Mouse (Mus musculus): ENCODE measurements around the gene Dpp6. TPM values are rescaled to one million over a fixed set of nuclear protein-coding genes. Genes with fewer than 3 reads are reported as not detected.

The Dpp6 gene
- polyA plus RNA-seq, 1 experiment from 2014 or later, result 7.1 TPM

DNA sequence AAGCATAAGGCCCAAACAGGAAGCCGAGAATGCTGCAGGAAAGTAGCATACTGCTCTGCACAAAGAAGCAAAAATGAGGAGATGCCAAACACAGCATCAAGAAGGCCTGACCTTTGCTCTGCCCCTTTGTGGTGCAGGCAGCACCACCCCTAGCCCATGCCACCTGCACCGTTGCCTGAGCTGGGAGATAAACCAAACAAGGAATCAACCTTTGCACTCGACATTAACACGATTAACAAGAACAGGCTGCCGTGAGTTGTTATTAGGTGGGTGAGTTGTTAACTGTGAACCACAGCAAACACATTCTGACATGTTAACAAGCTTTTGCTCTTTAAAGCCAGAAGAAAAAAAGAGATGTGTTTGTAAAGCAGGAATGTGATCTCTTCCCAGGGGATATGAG is 239.4 kb downstream of the Dpp6 start:
- Histone ChIP-seq H3K4me2 (ENCODE audit: low read depth, low read length, severe bottlenecking) (no peak overlapping the region), H3K27me3 (ENCODE audit: control insufficient read depth, insufficient read depth, low read length) (no peaks in the 10 kb centered on the region), H3K27ac (ENCODE audit: low read depth, low read length) (no peak overlapping the region), H3K4me3 (ENCODE audit: low read depth, low read length) (no peak overlapping the region), H3K9me3 (ENCODE audit: control insufficient read depth, low read length) (no peaks in the 10 kb centered on the region), H3K9ac (ENCODE audit: low read length) (no peak overlapping the region), H3K4me1 (replicated peaks; ENCODE audit: control insufficient read depth, insufficient read depth, low read length) (no peaks in the 10 kb centered on the region), H3K36me3 (ENCODE audit: control insufficient read depth, insufficient read depth, low read length) (no peaks in the 10 kb centered on the region)
- DNase-seq (ENCODE audit: low spot score) (no peak), ATAC-seq (replicated peaks; ENCODE audit: low FRiP score) (no peak)
- 59% methylated on average over 5 of the region's 5 CpGs for WGBS

DNA sequence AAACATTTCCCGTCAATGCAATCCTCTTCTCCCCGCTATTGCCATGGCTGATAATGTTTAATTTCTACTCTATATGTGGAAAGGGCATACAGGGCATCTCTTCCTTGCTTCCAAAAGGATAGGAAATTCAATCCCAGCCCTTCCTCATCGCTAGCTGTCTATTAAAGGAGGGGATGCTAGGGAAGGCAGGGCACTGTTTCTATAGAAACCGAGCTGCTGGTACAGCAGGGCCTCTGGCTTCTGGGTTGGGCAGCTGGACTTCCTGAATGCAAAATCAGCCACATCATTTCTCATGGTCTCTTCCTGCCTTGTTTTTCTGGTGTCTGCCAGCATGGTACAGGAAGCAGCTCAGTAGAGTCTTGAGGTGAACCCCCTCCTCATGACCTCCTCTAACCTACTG is 243.1 kb downstream of the Dpp6 start:
- ATAC-seq (replicated peaks; ENCODE audit: low FRiP score) (no peak), DNase-seq (ENCODE audit: low spot score) (no peak)
- Histone ChIP-seq H3K4me1 (replicated peaks; ENCODE audit: control insufficient read depth, insufficient read depth, low read length) (no peaks in the 10 kb centered on the region), H3K9me3 (ENCODE audit: control insufficient read depth, low read length) (no peaks in the 10 kb centered on the region), H3K4me3 (ENCODE audit: low read depth, low read length) (no peak overlapping the region), H3K4me2 (ENCODE audit: low read depth, low read length, severe bottlenecking) (no peak overlapping the region), H3K9ac (ENCODE audit: low read length) (no peak overlapping the region), H3K27me3 (ENCODE audit: control insufficient read depth, insufficient read depth, low read length) (no peaks in the 10 kb centered on the region), H3K27ac (ENCODE audit: low read depth, low read length) (no peak overlapping the region), H3K36me3 (ENCODE audit: control insufficient read depth, insufficient read depth, low read length) (no peaks in the 10 kb centered on the region)
- WGBS, result 80% methylated on average over 4 of the region's 4 CpGs

- H3K9ac ChIP-seq (ENCODE audit: low read length), result no peak overlapping the region
- no peak for DNase-seq (ENCODE audit: low spot score)
- H3K27ac ChIP-seq (ENCODE audit: low read depth, low read length), result no peak overlapping the region
- H3K4me3 ChIP-seq (ENCODE audit: low read depth, low read length), result no peak overlapping the region
- ATAC-seq (replicated peaks; ENCODE audit: low FRiP score), result no peak
- H3K4me2 ChIP-seq (ENCODE audit: low read depth, low read length, severe bottlenecking), result no peak overlapping the region
- no peaks in the 10 kb centered on the region for H3K9me3 ChIP-seq (ENCODE audit: control insufficient read depth, low read length)
- 90% methylated on average over 1 of the region's 1 CpGs for WGBS
- H3K36me3 ChIP-seq (ENCODE audit: control insufficient read depth, insufficient read depth, low read length), result no peaks in the 10 kb centered on the region
- no peaks in the 10 kb centered on the region for H3K4me1 ChIP-seq (replicated peaks; ENCODE audit: control insufficient read depth, insufficient read depth, low read length)
- H3K27me3 ChIP-seq (ENCODE audit: control insufficient read depth, insufficient read depth, low read length), result no peaks in the 10 kb centered on the region
Measured at GRCm38 (mm10) chr5:27063871-27064270, 246.9 kb downstream of the Dpp6 start.

DNA sequence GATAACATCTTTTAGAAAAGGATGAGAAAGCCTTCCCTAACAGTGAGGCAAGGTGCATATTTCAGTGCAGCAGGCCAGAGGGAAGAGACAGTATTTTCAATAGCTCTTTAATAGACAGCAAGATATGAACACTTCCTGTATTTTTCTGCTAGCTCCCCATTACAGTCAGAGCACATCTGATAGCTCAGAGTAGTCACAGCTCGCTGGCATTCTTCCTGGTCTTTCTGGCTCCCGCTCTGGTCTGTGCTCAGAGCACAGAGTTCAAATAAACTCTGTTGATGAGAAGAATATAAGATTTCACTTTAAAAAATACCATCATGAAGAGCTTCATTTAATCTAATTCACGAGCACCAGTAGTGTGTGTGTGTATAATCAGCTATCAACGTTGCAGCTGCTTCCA is 249.8 kb downstream of the Dpp6 start:
- ATAC-seq (replicated peaks; ENCODE audit: low FRiP score), result no peak
- 83% methylated on average over 4 of the region's 4 CpGs for WGBS

GRCm38 (mm10) chr5:27075131-27075591 is 258.2 kb downstream of the Dpp6 start:
- DNase-seq (ENCODE audit: low spot score) (peak; percentile 74), ATAC-seq (replicated peaks; ENCODE audit: low FRiP score) (peak; percentile 78)
- Histone ChIP-seq H3K9me3 (ENCODE audit: control insufficient read depth, low read length) (no peaks in the 10 kb centered on the region), H3K4me2 (ENCODE audit: low read depth, low read length, severe bottlenecking) (no peak overlapping the region), H3K4me3 (ENCODE audit: low read depth, low read length) (no peak overlapping the region), H3K4me1 (replicated peaks; ENCODE audit: control insufficient read depth, insufficient read depth, low read length) (no peaks in the 10 kb centered on the region), H3K36me3 (ENCODE audit: control insufficient read depth, insufficient read depth, low read length) (no peaks in the 10 kb centered on the region), H3K27me3 (ENCODE audit: control insufficient read depth, insufficient read depth, low read length) (no peaks in the 10 kb centered on the region), H3K9ac (ENCODE audit: low read length) (no peak overlapping the region), H3K27ac (ENCODE audit: low read depth, low read length) (no peak overlapping the region)
- WGBS, result 22% methylated on average over 8 of the region's 8 CpGs

More for the DNA sequence above, 249.8 kb downstream of the Dpp6 start:
- Histone ChIP-seq H3K4me2 (ENCODE audit: low read depth, low read length, severe bottlenecking) (no peak overlapping the region), H3K9me3 (ENCODE audit: control insufficient read depth, low read length) (no peaks in the 10 kb centered on the region), H3K9ac (ENCODE audit: low read length) (no peak overlapping the region), H3K36me3 (ENCODE audit: control insufficient read depth, insufficient read depth, low read length) (no peaks in the 10 kb centered on the region), H3K27ac (ENCODE audit: low read depth, low read length) (no peak overlapping the region), H3K4me1 (replicated peaks; ENCODE audit: control insufficient read depth, insufficient read depth, low read length) (no peaks in the 10 kb centered on the region), H3K27me3 (ENCODE audit: control insufficient read depth, insufficient read depth, low read length) (no peaks in the 10 kb centered on the region), H3K4me3 (ENCODE audit: low read depth, low read length) (no peak overlapping the region)
- DNase-seq (ENCODE audit: low spot score), result no peak

GRCm38 (mm10) chr5:27076046-27076445 is 259.0 kb downstream of the Dpp6 start:
- WGBS, result 64% methylated on average over 1 of the region's 1 CpGs
- DNase-seq (ENCODE audit: low spot score), result no peak
- Histone ChIP-seq H3K4me1 (replicated peaks; ENCODE audit: control insufficient read depth, insufficient read depth, low read length) (no peaks in the 10 kb centered on the region), H3K27ac (ENCODE audit: low read depth, low read length) (no peak overlapping the region), H3K36me3 (ENCODE audit: control insufficient read depth, insufficient read depth, low read length) (no peaks in the 10 kb centered on the region), H3K4me3 (ENCODE audit: low read depth, low read length) (no peak overlapping the region), H3K27me3 (ENCODE audit: control insufficient read depth, insufficient read depth, low read length) (no peaks in the 10 kb centered on the region), H3K4me2 (ENCODE audit: low read depth, low read length, severe bottlenecking) (no peak overlapping the region), H3K9me3 (ENCODE audit: control insufficient read depth, low read length) (no peaks in the 10 kb centered on the region), H3K9ac (ENCODE audit: low read length) (no peak overlapping the region)
- no peak for ATAC-seq (replicated peaks; ENCODE audit: low FRiP score)

DNA sequence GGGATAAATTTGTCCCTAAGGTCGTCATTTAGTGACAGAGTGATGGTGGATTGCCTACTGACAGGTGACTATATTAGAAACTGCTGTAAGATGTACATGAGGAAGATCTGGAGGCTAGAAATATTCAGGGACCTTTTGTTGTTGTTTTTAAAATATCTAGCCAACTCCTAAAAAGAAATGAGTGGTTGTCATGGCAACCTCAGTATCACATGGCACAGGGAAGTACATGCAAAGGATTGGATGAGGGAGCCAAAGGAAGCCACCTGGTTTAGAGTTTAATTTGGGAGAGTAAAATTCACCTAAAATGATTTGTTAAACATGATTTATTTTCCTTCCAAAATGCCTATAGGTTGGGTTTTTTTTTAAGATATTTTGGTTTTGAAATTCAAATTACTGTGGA is 260.8 kb downstream of the Dpp6 start:
- no peaks in the 10 kb centered on the region for H3K9me3 ChIP-seq (ENCODE audit: control insufficient read depth, low read length)
- ATAC-seq (replicated peaks; ENCODE audit: low FRiP score) (no peak), DNase-seq (ENCODE audit: low spot score) (no peak)
- no peak overlapping the region for H3K4me2 ChIP-seq (ENCODE audit: low read depth, low read length, severe bottlenecking)
- no peak overlapping the region for H3K4me3 ChIP-seq (ENCODE audit: low read depth, low read length)
- H3K9ac ChIP-seq (ENCODE audit: low read length), result no peak overlapping the region
- H3K27ac ChIP-seq (ENCODE audit: low read depth, low read length), result no peak overlapping the region
- 68% methylated on average over 1 of the region's 1 CpGs for WGBS
- no peaks in the 10 kb centered on the region for H3K27me3 ChIP-seq (ENCODE audit: control insufficient read depth, insufficient read depth, low read length)
- no peaks in the 10 kb centered on the region for H3K36me3 ChIP-seq (ENCODE audit: control insufficient read depth, insufficient read depth, low read length)
- H3K4me1 ChIP-seq (replicated peaks; ENCODE audit: control insufficient read depth, insufficient read depth, low read length), result no peaks in the 10 kb centered on the region

DNA sequence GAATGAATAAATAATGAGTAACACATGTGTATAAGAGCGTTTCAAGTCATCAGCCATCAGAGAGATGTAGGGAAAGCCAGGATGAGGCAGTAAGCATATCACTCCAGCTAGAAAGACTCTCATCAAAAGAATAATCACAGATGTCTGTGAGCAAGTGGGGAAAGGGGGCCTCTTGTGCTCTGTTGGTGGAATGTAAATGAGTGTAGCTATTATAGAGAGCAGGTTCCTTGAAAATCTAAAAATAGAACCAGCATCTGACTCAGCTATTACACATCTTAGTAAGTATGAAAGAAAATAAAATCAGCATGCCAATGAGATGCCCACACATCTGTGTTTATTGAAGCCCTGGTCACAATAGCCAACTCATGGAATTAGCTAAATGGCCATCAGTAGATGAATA is 264.3 kb downstream of the Dpp6 start:
- Histone ChIP-seq H3K27ac (ENCODE audit: low read depth, low read length) (no peak overlapping the region), H3K4me1 (replicated peaks; ENCODE audit: control insufficient read depth, insufficient read depth, low read length) (no peaks in the 10 kb centered on the region), H3K4me3 (ENCODE audit: low read depth, low read length) (no peak overlapping the region), H3K9ac (ENCODE audit: low read length) (no peak overlapping the region), H3K27me3 (ENCODE audit: control insufficient read depth, insufficient read depth, low read length) (no peaks in the 10 kb centered on the region), H3K9me3 (ENCODE audit: control insufficient read depth, low read length) (no peaks in the 10 kb centered on the region), H3K36me3 (ENCODE audit: control insufficient read depth, insufficient read depth, low read length) (no peaks in the 10 kb centered on the region), H3K4me2 (ENCODE audit: low read depth, low read length, severe bottlenecking) (no peak overlapping the region)
- DNase-seq (ENCODE audit: low spot score) (no peak), ATAC-seq (replicated peaks; ENCODE audit: low FRiP score) (no peak)
- WGBS, result 68% methylated on average over 1 of the region's 1 CpGs

GRCm38 (mm10) chr5:27083762-27084161 is 266.8 kb downstream of the Dpp6 start:
- WGBS, result 83% methylated on average over 4 of the region's 4 CpGs
- no peak overlapping the region for H3K9ac ChIP-seq (ENCODE audit: low read length)
- DNase-seq (ENCODE audit: low spot score) (no peak), ATAC-seq (replicated peaks; ENCODE audit: low FRiP score) (no peak)
- H3K4me2 ChIP-seq (ENCODE audit: low read depth, low read length, severe bottlenecking), result no peak overlapping the region
- H3K9me3 ChIP-seq (ENCODE audit: control insufficient read depth, low read length), result no peaks in the 10 kb centered on the region
- H3K4me1 ChIP-seq (replicated peaks; ENCODE audit: control insufficient read depth, insufficient read depth, low read length), result no peaks in the 10 kb centered on the region
- no peaks in the 10 kb centered on the region for H3K27me3 ChIP-seq (ENCODE audit: control insufficient read depth, insufficient read depth, low read length)
- H3K36me3 ChIP-seq (ENCODE audit: control insufficient read depth, insufficient read depth, low read length), result no peaks in the 10 kb centered on the region
- no peak overlapping the region for H3K27ac ChIP-seq (ENCODE audit: low read depth, low read length)
- H3K4me3 ChIP-seq (ENCODE audit: low read depth, low read length), result no peak overlapping the region

All from forebrain, embryonic 11.5 days (tissue).